Mouse (Mus musculus) CH12.LX (cell line): ENCODE measurements around the gene Ablim1. TPM values are rescaled to one million over a fixed set of nuclear protein-coding genes. Genes with fewer than 3 reads are reported as not detected.

Experiments used
- DNase-seq: peaks from one replicate; pipeline ENCODE4 v3.0.0-alpha.2; 2013; ENCODE audit errors: extremely low read depth
- H3K27ac ChIP-seq: 2 replicates; pipeline ENCODE4 v1.5.1; 2012; ENCODE audit warnings: low read depth, mild to moderate bottlenecking, control low read depth, moderate library complexity; ENCODE audit not compliant: insufficient read depth
- H3K27me3 ChIP-seq: replicated peaks from 2 replicates; pipeline ENCODE3; 2012; ENCODE audit warnings: inconsistent platforms
- H3K36me3 ChIP-seq, 2 experiments: replicated peaks in 1 of 2; 2 replicates each; pipeline versions ENCODE3 to v1.6.1; 2012; ENCODE audit warnings: inconsistent platforms in 1 of 2, low read length in 1 of 2, mild to moderate bottlenecking in 1 of 2, mixed read lengths in 1 of 2, moderate library complexity in 1 of 2; ENCODE audit not compliant: control insufficient read depth in 1 of 2, insufficient read depth in 1 of 2
- H3K4me1 ChIP-seq, 2 experiments: 2 replicates each; pipeline ENCODE4 v1.6.1; 2012; ENCODE audit warnings: inconsistent platforms in 1 of 2, moderate library complexity in 1 of 2; ENCODE audit not compliant: insufficient read depth in 2 of 2, control insufficient read depth in 1 of 2
- H3K4me2 ChIP-seq: 2 replicates; pipeline ENCODE4 v1.6.1; 2012; ENCODE audit warnings: low read depth, mild to moderate bottlenecking, control low read depth; ENCODE audit not compliant: poor library complexity, insufficient read depth, severe bottlenecking
- H3K4me3 ChIP-seq, 3 experiments: fragments of 150-350 bp in 1 of 3; sonication (generic) in 1 of 3; replicated peaks in 1 of 3; 2 replicates each; pipeline versions ENCODE3 to v1.5.1; 2011 to 2012; ENCODE audit warnings: low read depth in 2 of 3, low read length in 2 of 3, mild to moderate bottlenecking in 2 of 3, moderate library complexity in 2 of 3, control low read depth in 1 of 3, improper control_type of control experiment in 1 of 3, inconsistent platforms in 1 of 3, mixed read lengths in 1 of 3; ENCODE audit not compliant: poor library complexity in 1 of 3
- H3K79me2 ChIP-seq: replicated peaks from 2 replicates; pipeline ENCODE4 v1.6.1; 2012; ENCODE audit warnings: mild to moderate bottlenecking, moderate library complexity; ENCODE audit not compliant: control insufficient read depth, poor library complexity, insufficient read depth, severe bottlenecking; ENCODE audit errors: extremely low read depth
- H3K9ac ChIP-seq: 2 replicates; pipeline ENCODE4 v1.6.1; 2012; ENCODE audit warnings: low read depth, mild to moderate bottlenecking, control low read depth, moderate library complexity; ENCODE audit not compliant: insufficient read depth
- H3K9me3 ChIP-seq: replicated peaks from 2 replicates; pipeline ENCODE3; 2012; ENCODE audit warnings: low read length, inconsistent platforms, mixed read lengths
- BHLHE40 ChIP-seq: IDR thresholded peaks from 2 replicates; pipeline ENCODE4 v1.6.1; 2011; ENCODE audit warnings: mild to moderate bottlenecking, low read depth, low read length, improper control_type of control experiment
- CHD1 ChIP-seq: IDR thresholded peaks from 2 replicates; pipeline ENCODE4 v1.6.1; 2012; ENCODE audit warnings: low read depth, low read length, improper control_type of control experiment, inconsistent platforms
- CHD2 ChIP-seq: IDR thresholded peaks from 2 replicates; pipeline ENCODE4 v1.6.1; 2011; ENCODE audit warnings: low read length, improper control_type of control experiment
- E2F4 ChIP-seq: IDR thresholded peaks from 2 replicates; pipeline ENCODE4 v1.6.1; 2011; ENCODE audit warnings: low read depth, low read length, improper control_type of control experiment; ENCODE audit not compliant: insufficient replicate concordance
- ELF1 ChIP-seq: IDR thresholded peaks from 2 replicates; pipeline ENCODE4 v1.6.1; 2014; ENCODE audit warnings: low read depth, mild to moderate bottlenecking, inconsistent platforms, low read length, improper control_type of control experiment
- GABPA ChIP-seq: IDR thresholded peaks from 2 replicates; pipeline ENCODE4 v1.6.1; 2012; ENCODE audit warnings: low read depth, low read length, improper control_type of control experiment, inconsistent platforms; ENCODE audit not compliant: insufficient replicate concordance
- HCFC1 ChIP-seq: IDR thresholded peaks from 2 replicates; pipeline ENCODE4 v1.6.1; 2012; ENCODE audit warnings: low read depth, mild to moderate bottlenecking, inconsistent platforms, low read length, improper control_type of control experiment
- IRF4 ChIP-seq: IDR thresholded peaks from 2 replicates; pipeline ENCODE4 v1.6.1; 2014; ENCODE audit warnings: low read depth, mild to moderate bottlenecking, inconsistent platforms, low read length, improper control_type of control experiment
- JUN ChIP-seq: IDR thresholded peaks from 2 replicates; pipeline ENCODE4 v1.6.1; 2011; ENCODE audit warnings: low read depth, mild to moderate bottlenecking, low read length, improper control_type of control experiment, moderate library complexity; ENCODE audit not compliant: insufficient read depth
- MAZ ChIP-seq: IDR thresholded peaks from 2 replicates; pipeline ENCODE4 v1.6.1; 2012; ENCODE audit warnings: low read depth, mild to moderate bottlenecking, inconsistent platforms, low read length, improper control_type of control experiment, moderate library complexity
- MEF2A ChIP-seq: IDR thresholded peaks from 2 replicates; pipeline ENCODE4 v1.6.1; 2014; ENCODE audit warnings: low read depth, mild to moderate bottlenecking, inconsistent platforms, low read length, improper control_type of control experiment, borderline replicate concordance
- MXI1 ChIP-seq: IDR thresholded peaks from 2 replicates; pipeline ENCODE4 v1.6.1; 2011; ENCODE audit warnings: mild to moderate bottlenecking, low read depth, low read length, improper control_type of control experiment
- NELFE ChIP-seq: IDR thresholded peaks from 2 replicates; pipeline ENCODE4 v1.6.1; 2011; ENCODE audit warnings: low read depth, low read length, improper control_type of control experiment
- NRF1 ChIP-seq: IDR thresholded peaks from 2 replicates; pipeline ENCODE4 v1.6.1; 2014; ENCODE audit warnings: low read depth, mild to moderate bottlenecking, inconsistent platforms, low read length, improper control_type of control experiment, moderate library complexity
- PAX5 ChIP-seq: IDR thresholded peaks from 2 replicates; pipeline ENCODE4 v1.6.1; 2012; ENCODE audit warnings: low read length, inconsistent platforms, mixed read lengths
- POLR2A ChIP-seq: IDR thresholded peaks from 2 replicates; pipeline ENCODE4 v1.6.1; 2011; ENCODE audit warnings: low read depth, mild to moderate bottlenecking, improper control_type of control experiment, low read length
- POLR2AphosphoS2 ChIP-seq: IDR thresholded peaks from 2 replicates; pipeline ENCODE4 v1.6.1; 2011; ENCODE audit warnings: low read depth, low read length, improper control_type of control experiment
- RAD21 ChIP-seq: IDR thresholded peaks from 2 replicates; pipeline ENCODE4 v1.6.1; 2011; ENCODE audit warnings: low read depth, mild to moderate bottlenecking, low read length, improper control_type of control experiment, moderate library complexity
- RCOR1 ChIP-seq: conservative IDR thresholded peaks from 2 replicates; pipeline ENCODE4 v1.6.1; 2012; ENCODE audit warnings: low read depth, mild to moderate bottlenecking, inconsistent platforms, low read length, improper control_type of control experiment
- SIN3A ChIP-seq: IDR thresholded peaks from 2 replicates; pipeline ENCODE4 v1.6.1; 2012; ENCODE audit warnings: low read length, improper control_type of control experiment, inconsistent platforms
- SMC3 ChIP-seq: IDR thresholded peaks from 2 replicates; pipeline ENCODE4 v1.6.1; 2011; ENCODE audit warnings: low read depth, low read length, improper control_type of control experiment
- TBP ChIP-seq: conservative IDR thresholded peaks from 2 replicates; pipeline ENCODE4 v1.6.1; 2011; ENCODE audit warnings: low read depth, low read length, improper control_type of control experiment
- TCF12 ChIP-seq: IDR thresholded peaks from 2 replicates; pipeline ENCODE4 v1.6.1; 2014; ENCODE audit warnings: low read depth, mild to moderate bottlenecking, inconsistent platforms, low read length, improper control_type of control experiment
- USF1 ChIP-seq: IDR thresholded peaks from 2 replicates; pipeline ENCODE4 v1.6.1; 2014; ENCODE audit warnings: low read depth, mild to moderate bottlenecking, inconsistent platforms, low read length, improper control_type of control experiment
- USF2 ChIP-seq: conservative IDR thresholded peaks from 2 replicates; pipeline ENCODE4 v1.6.1; 2011; ENCODE audit warnings: low read depth, low read length, improper control_type of control experiment
- ZKSCAN1 ChIP-seq: IDR thresholded peaks from 2 replicates; pipeline ENCODE4 v1.6.1; 2012; ENCODE audit warnings: low read depth, inconsistent platforms, low read length, improper control_type of control experiment, borderline replicate concordance
- ZMIZ1 ChIP-seq: IDR thresholded peaks from 2 replicates; pipeline ENCODE4 v1.6.1; 2012; ENCODE audit warnings: low read depth, mild to moderate bottlenecking, inconsistent platforms, low read length, improper control_type of control experiment
- ZNF384 ChIP-seq: IDR thresholded peaks from 2 replicates; pipeline ENCODE4 v1.6.1; 2012; ENCODE audit warnings: low read depth, low read length, improper control_type of control experiment, inconsistent platforms
- dilution Hi-C: fragments of 300-500 bp; cut with MboI; formaldehyde crosslinking; loops from 2 replicates; pipeline ENCODE4 v1.14.3; 2020; ENCODE audit warnings: low sequenced_read_pairs; ENCODE audit not compliant: extremely low pct_unique_long_range_greater_than_20kb, extremely low pct_ligation_motif_present
- in situ Hi-C: fragments of 300-500 bp; cut with MboI; formaldehyde crosslinking; loops from 3 replicates; pipeline ENCODE4 v1.14.3; 2019; ENCODE audit warnings: low sequenced_read_pairs, low pct_ligation_motif_present, low pct_unique_long_range_greater_than_20kb, mixed read lengths
- polyA plus RNA-seq: library from polyadenylated mRNA; unstranded; fragments of >175 nt; gene quantifications from 2 replicates; pipeline ENCODE4 v1.2.1, GENCODE M21; 2012; ENCODE audit warnings: low read depth; ENCODE audit not compliant: insufficient read length
- total RNA-seq, 2 experiments: library from RNA; depleted of rRNA; stranded (reverse); fragments of 300-350 nt in 1 of 2; fragments of >200 nt in 1 of 2; gene quantifications; 2 replicates each; pipeline ENCODE4 v1.2.3; 2012 to 2014

The Ablim1 gene
- total and polyA plus RNA-seq, 3 experiments = 0.85 to 2.4 (median 2.0) TPM

- no peak for TF ChIP-seq TCF12
- TF ChIP-seq CHD1 = no peak
- TF ChIP-seq PAX5 = no peak
- TF ChIP-seq SMC3 = no peak
- TF ChIP-seq RCOR1 = no peak
- no peak for TF ChIP-seq USF2
- no peak for TF ChIP-seq ZNF384
- no peak for TF ChIP-seq POLR2AphosphoS2
- TF ChIP-seq E2F4 = no peak
- no peak for TF ChIP-seq BHLHE40
- TF ChIP-seq ZMIZ1 = no peak
- TF ChIP-seq ELF1 = no peak
- TF ChIP-seq ZKSCAN1 = no peak
- TF ChIP-seq CHD2 = no peak
- no peak for TF ChIP-seq MXI1
- no peak for TF ChIP-seq GABPA
- TF ChIP-seq USF1 = no peak
- TF ChIP-seq NELFE = no peak
- no peak for TF ChIP-seq HCFC1
- dilution Hi-C loops = no loop called here
- no peak for DNase-seq
- H3K4me2 ChIP-seq = peak overlapping the region; percentile 44; the same call in 1 of the 2 replicates
- peaks cover 8 to 18% of the 10 kb centered on the region in 2 experiments; a peak in 3 of 4 replicates for H3K4me1 ChIP-seq
- in situ Hi-C loops = loop anchor here (5.0 to 25.0 kb wide), 2 partner anchors 160 to 410 kb away; no protein-coding TSS in a partner anchor
- H3K9me3 ChIP-seq = no peaks in the 10 kb centered on the region
- H3K27ac ChIP-seq = no peak overlapping the region
- no peaks in the 10 kb centered on the region for H3K36me3 ChIP-seq
- no peak overlapping the region for H3K4me3 ChIP-seq
- H3K79me2 ChIP-seq = no peaks in the 10 kb centered on the region
- no peak overlapping the region for H3K9ac ChIP-seq
- H3K27me3 ChIP-seq = peaks cover 12% of the 10 kb centered on the region
Measured at GRCm38 (mm10) chr19:57322491-57322890, 7.8 kb upstream of the Ablim1 start.

- in situ Hi-C loops (loop anchor here (5.0 to 25.0 kb wide), 2 partner anchors 160 to 410 kb away; no protein-coding TSS in a partner anchor), dilution Hi-C loops (no loop called here)
Measured at GRCm38 (mm10) chr19:57321839-57322238, 7.1 kb upstream of the Ablim1 start.

More at GRCm38 (mm10) chr19:57321839-57322238, 7.1 kb upstream of the Ablim1 start:
- no peak for DNase-seq
- no peak for TF ChIP-seq MXI1
- TF ChIP-seq GABPA = no peak
- no peak for TF ChIP-seq MAZ
- TF ChIP-seq RAD21 = no peak
- no peak for TF ChIP-seq USF2
- TF ChIP-seq IRF4 = no peak
- no peak for TF ChIP-seq TBP
- TF ChIP-seq E2F4 = no peak
- TF ChIP-seq POLR2A = no peak
- TF ChIP-seq NRF1 = no peak
- TF ChIP-seq TCF12 = no peak
- no peak for TF ChIP-seq SIN3A
- TF ChIP-seq ELF1 = no peak
- no peak for TF ChIP-seq ZMIZ1
- TF ChIP-seq CHD1 = no peak
- TF ChIP-seq JUN = no peak
- TF ChIP-seq MEF2A = no peak
- no peak for TF ChIP-seq RCOR1
- TF ChIP-seq HCFC1 = no peak
- peaks cover 12% of the 10 kb centered on the region for H3K27me3 ChIP-seq
- H3K27ac ChIP-seq = no peak overlapping the region
- no peaks in the 10 kb centered on the region for H3K79me2 ChIP-seq
- no peaks in the 10 kb centered on the region for H3K36me3 ChIP-seq
- no peak overlapping the region for H3K4me2 ChIP-seq
- H3K9ac ChIP-seq = no peak overlapping the region
- H3K4me1 ChIP-seq = peaks cover 8 to 18% of the 10 kb centered on the region in 2 experiments; a peak in 3 of 4 replicates
- no peaks in the 10 kb centered on the region for H3K9me3 ChIP-seq
- H3K4me3 ChIP-seq = no peak overlapping the region
